Mouse (Mus musculus): Measurements from ENCODE around the gene Gm49318.

- TF ChIP-seq CTCF (IDR thresholded peaks at IDR 0.05; ENCODE audit: borderline replicate concordance, extremely low read depth, insufficient read depth, insufficient read length): no peak
- TF ChIP-seq POLR2A (IDR thresholded peaks at IDR 0.05; ENCODE audit: borderline replicate concordance, extremely low read depth, insufficient read depth, insufficient read length, poor library complexity, severe bottlenecking): no peak
Measured at GRCm38 (mm10) chr9:22030386-22030785, 40.7 kb downstream of the Gm49318 start.

Measured in brain, embryonic 14.5 days (tissue).